Mouse (Mus musculus) testis, adult 10 weeks (tissue): ENCODE results near the gene Dbi. TPM values are rescaled to one million over a fixed set of nuclear protein-coding genes. Genes with fewer than 3 reads are reported as not detected.

Source experiments
- polyA plus RNA-seq: library from polyadenylated mRNA; stranded (reverse); fragments of 350-450 nt; fragmentation: Illumina TruSeq; extraction: RNeasy Lipid Tissue Mini Kit (QIAGEN cat#74804); gene quantifications from one replicate; pipeline ENCODE4 v1.2.3, GENCODE M21; 2014; ENCODE audit warnings: low read depth, low replicate concordance

The Dbi gene
- 103 TPM for polyA plus RNA-seq

GRCm38 (mm10) chr1:120120969-120121811 lies at the start of gene Dbi, which contains the start of gene 3110009E18Rik:
Dbi (minus strand) TSS chr1:120121078.
3110009E18Rik (plus strand) TSS chr1:120121187.

GRCm38 (mm10) chr1:120073519-120074306 lies 47.2 kb downstream of the Dbi start, which contains the start of gene Tmem37:
Tmem37 (minus strand) TSS chr1:120074074.

Other genes with a start within 250 kb of the Dbi start
- gene Tmem177, start 207.9 kb downstream of the Dbi start, polyA plus RNA-seq: 4.4 TPM
- 63.4 TPM for gene Cfap221, start 123.8 kb downstream of the Dbi start, polyA plus RNA-seq
- not detected for gene Sctr, start 114.2 kb downstream of the Dbi start, polyA plus RNA-seq
- 0.15 TPM for gene Tmem37, start 47.0 kb downstream of the Dbi start, polyA plus RNA-seq
- 18.2 TPM for gene 3110009E18Rik, start 109 bp upstream of the Dbi start, polyA plus RNA-seq
- gene Steap3, start 151.6 kb upstream of the Dbi start, polyA plus RNA-seq: 0.32 TPM
- not detected for gene C1ql2, start 219.5 kb upstream of the Dbi start, polyA plus RNA-seq